Mouse (Mus musculus): Measurements from ENCODE around the gene Btg4. TPM values are rescaled to one million over a fixed set of nuclear protein-coding genes. Genes with fewer than 3 reads are reported as not detected.

Btg4 gene
- polyA plus RNA-seq, 1 experiment = 0.04 TPM

GRCm38 (mm10) chr9:51168698-51169097, 108.0 kb downstream of the Btg4 start:
- H3K79me2 ChIP-seq (ENCODE audit: control insufficient read depth, insufficient read depth) = no peaks in the 10 kb centered on the region

GRCm38 (mm10) chr9:51169133-51169532, 108.4 kb downstream of the Btg4 start:
- Histone ChIP-seq H3ac (ENCODE audit: control insufficient read depth, insufficient read length) (no peak overlapping the region), H3K36me3 (ENCODE audit: control insufficient read depth, insufficient read depth) (no peaks in the 10 kb centered on the region), H3K4me3 (no peak overlapping the region), H3K79me2 (ENCODE audit: control insufficient read depth, insufficient read depth) (no peaks in the 10 kb centered on the region), H3K27me3 (ENCODE audit: control insufficient read depth, insufficient read depth, insufficient read length) (no peaks in the 10 kb centered on the region), H3K4me2 (ENCODE audit: low read depth) (no peak overlapping the region)
- no peak for TF ChIP-seq USF1 (IDR thresholded peaks at IDR 0.05; ENCODE audit: low read depth)
- no peak for TF ChIP-seq POLR2AphosphoS2 (IDR thresholded peaks at IDR 0.05; ENCODE audit: insufficient read length, low read depth)
- TF ChIP-seq E2F4 (IDR thresholded peaks at IDR 0.05; ENCODE audit: insufficient read depth) = no peak
- TF ChIP-seq TCF12 (IDR thresholded peaks at IDR 0.05; ENCODE audit: insufficient read depth, poor library complexity, severe bottlenecking) = no peak
- no peak for TF ChIP-seq REST (IDR thresholded peaks at IDR 0.05; ENCODE audit: insufficient read depth, insufficient read length)
- no peak for TF ChIP-seq TCF3 (IDR thresholded peaks at IDR 0.05; ENCODE audit: insufficient read length, low read depth)
- 0 out of 2 replicates have a peak, but pooled peaks have one; percentile 1 for TF ChIP-seq CEBPB (IDR thresholded peaks at IDR 0.05; ENCODE audit: insufficient read depth, poor library complexity, severe bottlenecking)
- TF ChIP-seq MYOD1 (IDR thresholded peaks at IDR 0.05; ENCODE audit: control insufficient read depth in 1 of 3, insufficient read length in 2 of 3, low read depth in 2 of 3) = no peak

More at GRCm38 (mm10) chr9:51168698-51169097, 108.0 kb downstream of the Btg4 start:
- Histone ChIP-seq H3K27me3 (ENCODE audit: control insufficient read depth, insufficient read depth, insufficient read length) (no peaks in the 10 kb centered on the region), H3K4me3 (no peak overlapping the region), H3K4me2 (ENCODE audit: low read depth) (no peak overlapping the region), H3K36me3 (ENCODE audit: control insufficient read depth, insufficient read depth) (no peaks in the 10 kb centered on the region), H3ac (ENCODE audit: control insufficient read depth, insufficient read length) (no peak overlapping the region)
- no peak for TF ChIP-seq CEBPB (IDR thresholded peaks at IDR 0.05; ENCODE audit: insufficient read depth, poor library complexity, severe bottlenecking)
- no peak for TF ChIP-seq MYOD1 (IDR thresholded peaks at IDR 0.05; ENCODE audit: control insufficient read depth in 1 of 3, insufficient read length in 2 of 3, low read depth in 2 of 3)

Other genes starting within 250 kb of the Btg4 start
- gene Ppp2r1b, start 215.6 kb upstream of the Btg4 start, polyA plus RNA-seq (2012; fragmentation: generic; extraction: Trizol) = 12.9 TPM
- gene Sik2, start 51.8 kb upstream of the Btg4 start, polyA plus RNA-seq (2012; fragmentation: generic; extraction: Trizol) = 10.5 TPM
- 18.7 TPM for gene Layn, start 16.2 kb downstream of the Btg4 start, polyA plus RNA-seq (2012; fragmentation: generic; extraction: Trizol)
- 2.4 TPM for gene 4833427G06Rik, start 41.2 kb downstream of the Btg4 start, polyA plus RNA-seq (2012; fragmentation: generic; extraction: Trizol)
- 0.22 TPM for gene Gm32742, start 104.6 kb downstream of the Btg4 start, polyA plus RNA-seq (2012; fragmentation: generic; extraction: Trizol)
- gene Pou2af1, start 152.8 kb downstream of the Btg4 start, polyA plus RNA-seq (2012; fragmentation: generic; extraction: Trizol) = 1.4 TPM
- gene Colca2, start 217.7 kb downstream of the Btg4 start, polyA plus RNA-seq (2012; fragmentation: generic; extraction: Trizol) = 2.9 TPM

Measured in myocyte (in vitro differentiated cells).